Mouse (Mus musculus) testis, adult 2 months (tissue): ENCODE results near the gene D330020A13Rik.

Source experiments
- CTCF ChIP-seq: fragments of 200-500 bp; IDR thresholded peaks from 2 replicates; pipeline ENCODE4 v1.5.1; 2012; ENCODE audit warnings: low read depth, mild to moderate bottlenecking, inconsistent platforms, low read length, moderate library complexity; ENCODE audit not compliant: control insufficient read depth, insufficient read depth, insufficient replicate concordance
- POLR2A ChIP-seq: fragments of 200-500 bp; IDR thresholded peaks from 2 replicates; pipeline ENCODE4 v1.6.1; 2012; ENCODE audit warnings: low read depth, mild to moderate bottlenecking, inconsistent platforms, low read length, moderate library complexity; ENCODE audit not compliant: control insufficient read depth

- no peak for TF ChIP-seq CTCF
- TF ChIP-seq POLR2A: no peak
Measured at GRCm38 (mm10) chr6:120274181-120274580, 20.0 kb upstream of the D330020A13Rik start.
